ENCODE assay signal across 7 mouse cellular contexts in the genomic region with DNA sequence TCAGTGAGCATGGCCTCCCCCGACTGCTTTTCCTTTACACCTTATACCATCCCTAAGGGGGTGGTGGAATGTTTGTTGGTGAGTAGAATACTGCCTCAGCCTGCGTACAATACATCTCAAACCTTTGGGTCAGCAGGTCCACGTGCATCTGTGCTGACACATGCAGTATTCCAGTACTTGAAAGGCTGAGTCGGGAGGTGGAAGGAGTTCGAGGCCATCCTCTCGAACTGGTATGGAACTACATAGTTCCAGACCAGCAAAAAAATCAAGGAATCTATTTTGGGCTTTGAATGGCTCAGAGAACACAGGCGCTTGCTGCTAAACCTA. TPM values are rescaled to one million over a fixed set of nuclear protein-coding genes. Genes with fewer than 3 reads are reported as not detected.
DNase-seq lines count a peak whose midpoint lies in the region; ATAC-seq lines count a peak whose summit lies in the region.

No protein-coding gene starts in this region.

- peak overlapping the region; percentile 74 for H3K4me3 ChIP-seq in lung, embryonic 16.5 days (ENCODE audit: low read length)
- H3K4me3 ChIP-seq in forebrain, embryonic 12.5 days (replicated peaks) = peak overlapping the region; percentile 71
- peak overlapping the region; percentile 74 for H3K4me3 ChIP-seq in liver, embryonic 11.5 days (ENCODE audit: low read depth, low read length)
- H3K4me3 ChIP-seq in stomach, embryonic 15.5 days (replicated peaks) = peak overlapping the region; percentile 90

- H3K9me3 ChIP-seq in lung, embryonic 16.5 days (ENCODE audit: control insufficient read depth, low read length) = no peaks in the 10 kb centered on the region
- no peaks in the 10 kb centered on the region for H3K9me3 ChIP-seq in forebrain, embryonic 12.5 days
- no peaks in the 10 kb centered on the region for H3K9me3 ChIP-seq in liver, embryonic 11.5 days (ENCODE audit: control insufficient read depth, low read length)
- H3K9me3 ChIP-seq in stomach, embryonic 15.5 days = no peaks in the 10 kb centered on the region

- no peak for ATAC-seq in lung, embryonic 16.5 days (ENCODE audit: low read depth)
- no peak; the same call in none of the 2 replicates for ATAC-seq in forebrain, embryonic 12.5 days (ENCODE audit: low FRiP score)
- peak; percentile 24; the same call in 1 of the 2 replicates for ATAC-seq in liver, embryonic 11.5 days (replicated peaks; ENCODE audit: low FRiP score)
- no peak for ATAC-seq in stomach, embryonic 15.5 days (ENCODE audit: insufficient read depth, low FRiP score, low read depth)
- no peak for ATAC-seq in activated CD4-positive, CD25-positive, alpha-beta regulatory T cell, adult 4 months

- 3% methylated on average over 7 of the region's 7 CpGs for WGBS in lung, embryonic 16.5 days
- 7% methylated on average over 7 of the region's 7 CpGs for WGBS in forebrain, embryonic 12.5 days
- WGBS in liver, embryonic 11.5 days = 7% methylated on average over 7 of the region's 7 CpGs
- 2% methylated on average over 7 of the region's 7 CpGs for WGBS in stomach, embryonic 15.5 days

- H3K4me2 ChIP-seq in lung, embryonic 16.5 days (ENCODE audit: low read depth, low read length) = peak overlapping the region; percentile 89
- H3K4me2 ChIP-seq in forebrain, embryonic 12.5 days = peak overlapping the region; percentile 66
- H3K4me2 ChIP-seq in liver, embryonic 11.5 days = peak overlapping the region; percentile 82
- H3K4me2 ChIP-seq in stomach, embryonic 15.5 days = peak overlapping the region; percentile 74

- peaks cover 11% of the 10 kb centered on the region for H3K4me1 ChIP-seq in lung, embryonic 16.5 days (replicated peaks; ENCODE audit: control insufficient read depth, insufficient read depth, low read length)
- H3K4me1 ChIP-seq in forebrain, embryonic 12.5 days = peaks cover 18% of the 10 kb centered on the region
- H3K4me1 ChIP-seq in liver, embryonic 11.5 days (replicated peaks; ENCODE audit: control insufficient read depth, insufficient read depth, low read length) = peaks cover 11% of the 10 kb centered on the region
- H3K4me1 ChIP-seq in stomach, embryonic 15.5 days = peaks cover 11% of the 10 kb centered on the region

- H3K9ac ChIP-seq in lung, embryonic 16.5 days (ENCODE audit: low read length) = peak overlapping the region; percentile 83
- peak overlapping the region; percentile 71 for H3K9ac ChIP-seq in forebrain, embryonic 12.5 days
- peak overlapping the region; percentile 82 for H3K9ac ChIP-seq in liver, embryonic 11.5 days (ENCODE audit: low read depth, low read length)
- H3K9ac ChIP-seq in stomach, embryonic 15.5 days = peak overlapping the region; percentile 37; the same call in 1 of the 2 replicates

- no peak for DNase-seq in lung, postnatal 14 days
- no peak for DNase-seq in liver, embryonic 11.5 days (ENCODE audit: low spot score)
- no peak for DNase-seq in testis, postnatal 10 days (ENCODE audit: low spot score)

- peak overlapping the region; percentile 93 for H3K27ac ChIP-seq in lung, embryonic 16.5 days (ENCODE audit: low read length)
- peak overlapping the region; percentile 92 for H3K27ac ChIP-seq in forebrain, embryonic 12.5 days
- H3K27ac ChIP-seq in liver, embryonic 11.5 days (ENCODE audit: low read depth, low read length) = peak overlapping the region; percentile 51
- peak overlapping the region; percentile 97 for H3K27ac ChIP-seq in stomach, embryonic 15.5 days

- H3K27me3 ChIP-seq in lung, embryonic 16.5 days (ENCODE audit: control insufficient read depth, insufficient read depth, low read depth, low read length) = no peaks in the 10 kb centered on the region
- H3K27me3 ChIP-seq in forebrain, embryonic 12.5 days = no peaks in the 10 kb centered on the region
- H3K27me3 ChIP-seq in liver, embryonic 11.5 days (replicated peaks; ENCODE audit: control insufficient read depth, insufficient read depth, low read length) = no peaks in the 10 kb centered on the region
- H3K27me3 ChIP-seq in stomach, embryonic 15.5 days (replicated peaks) = no peaks in the 10 kb centered on the region

- H3K36me3 ChIP-seq in lung, embryonic 16.5 days (ENCODE audit: control insufficient read depth, insufficient read depth, low read length) = peaks cover 14% of the 10 kb centered on the region
- H3K36me3 ChIP-seq in forebrain, embryonic 12.5 days (replicated peaks) = peaks cover 30% of the 10 kb centered on the region
- peaks cover 29% of the 10 kb centered on the region for H3K36me3 ChIP-seq in liver, embryonic 11.5 days (ENCODE audit: control insufficient read depth, insufficient read depth, low read length)
- H3K36me3 ChIP-seq in stomach, embryonic 15.5 days = peaks cover 26% of the 10 kb centered on the region

RNA-seq across cellular contexts. Expression of a gene that starts 0.6 kb away (rescaled TPM):
- polyA plus RNA-seq in lung, embryonic 16.5 days (2015; fragmentation: Nextera tagmentation; extraction: Ambion mirVana) = 115 and 118 TPM in 2 replicates
- polyA plus RNA-seq in forebrain, embryonic 12.5 days (2016; fragmentation: Nextera tagmentation; extraction: Ambion mirVana) = 68.0 and 68.2 TPM in 2 replicates
- 68.6 and 70.2 TPM in 2 replicates for polyA plus RNA-seq in liver, embryonic 11.5 days (2014; fragmentation: Nextera tagmentation; extraction: Ambion mirVana)
- 85.8 and 90.5 TPM in 2 replicates for polyA plus RNA-seq in stomach, embryonic 15.5 days (2015; fragmentation: Nextera tagmentation; extraction: Ambion mirVana)
- polyA plus RNA-seq in activated CD4-positive, CD25-positive, alpha-beta regulatory T cell, adult 4 months (2017; shearing (Covaris generic)) = 1 to 10 TPM; 2.7 to 3.1 TPM

RNA-seq across cellular contexts. Expression of a gene that starts 15.3 kb away (rescaled TPM):
- 3.9 and 4.0 TPM in 2 replicates for polyA plus RNA-seq in lung, embryonic 16.5 days (2015; fragmentation: Nextera tagmentation; extraction: Ambion mirVana)
- polyA plus RNA-seq in forebrain, embryonic 12.5 days (2016; fragmentation: Nextera tagmentation; extraction: Ambion mirVana) = 4.9 and 7.2 TPM in 2 replicates
- polyA plus RNA-seq in liver, embryonic 11.5 days (2014; fragmentation: Nextera tagmentation; extraction: Ambion mirVana) = 3.7 and 4.3 TPM in 2 replicates
- 5.3 and 6.0 TPM in 2 replicates for polyA plus RNA-seq in stomach, embryonic 15.5 days (2015; fragmentation: Nextera tagmentation; extraction: Ambion mirVana)
- polyA plus RNA-seq in activated CD4-positive, CD25-positive, alpha-beta regulatory T cell, adult 4 months (2017; shearing (Covaris generic)) = 10 to 100 TPM; 56.9 to 62.4 TPM

RNA-seq across cellular contexts. Expression of a gene that starts 36.0 kb away (rescaled TPM):
- 17.1 and 20.8 TPM in 2 replicates for polyA plus RNA-seq in lung, embryonic 16.5 days (2015; fragmentation: Nextera tagmentation; extraction: Ambion mirVana)
- polyA plus RNA-seq in forebrain, embryonic 12.5 days (2016; fragmentation: Nextera tagmentation; extraction: Ambion mirVana) = 54.7 and 62.5 TPM in 2 replicates
- polyA plus RNA-seq in liver, embryonic 11.5 days (2014; fragmentation: Nextera tagmentation; extraction: Ambion mirVana) = 54.9 TPM in 2 replicates
- polyA plus RNA-seq in stomach, embryonic 15.5 days (2015; fragmentation: Nextera tagmentation; extraction: Ambion mirVana) = 40.0 and 51.1 TPM in 2 replicates
- polyA plus RNA-seq in activated CD4-positive, CD25-positive, alpha-beta regulatory T cell, adult 4 months (2017; shearing (Covaris generic)) = 1 to 10 TPM; 4.7 to 5.9 TPM

Comparison
In these comparisons a context has a peak if more than half of its experiments do, and no peak if none do; other contexts are left out.
1. RNA of a gene that starts 0.6 kb away (polyA plus RNA-seq): 115 to 118 TPM in lung, embryonic 16.5 days, 85.8 to 90.5 TPM in stomach, embryonic 15.5 days, 68.6 to 70.2 TPM in liver, embryonic 11.5 days and 68.0 to 68.2 TPM in forebrain, embryonic 12.5 days; 2.7 to 3.1 TPM in activated CD4-positive, CD25-positive, alpha-beta regulatory T cell, adult 4 months; every median in the first group is over 10 times any median in the second.
2. Peak in every context shown above with its lines, with median percentiles within 50 percentile points of each other: H3K27ac ChIP-seq, H3K4me2 ChIP-seq, H3K4me3 ChIP-seq and H3K9ac ChIP-seq.